Mouse (Mus musculus) erythroblast, embryonic 14.5 days (primary cell): ENCODE data around the gene Dtx2. TPM values are rescaled to one million over a fixed set of nuclear protein-coding genes. Genes with fewer than 3 reads are reported as not detected.
"Not testable (repeated sequence)": the region's sequence is repeated elsewhere in the genome, so short reads cannot be mapped to it uniquely, and the experiment has no call there.

Source experiments
- H3K27me3 ChIP-seq: 2 replicates; pipeline ENCODE4 v1.6.1; 2012; ENCODE audit warnings: inconsistent platforms; ENCODE audit not compliant: control insufficient read depth
- H3K36me3 ChIP-seq: 2 replicates; pipeline ENCODE4 v1.6.1; 2012; ENCODE audit warnings: mild to moderate bottlenecking, inconsistent platforms; ENCODE audit not compliant: control insufficient read depth
- H3K4me1 ChIP-seq: 2 replicates; pipeline ENCODE4 v1.6.1; 2012; ENCODE audit warnings: inconsistent platforms; ENCODE audit not compliant: control insufficient read depth
- H3K4me3 ChIP-seq: replicated peaks from 2 replicates; pipeline ENCODE3; 2012; ENCODE audit warnings: moderate library complexity, mild to moderate bottlenecking, inconsistent platforms
- H3K9me3 ChIP-seq: 2 replicates; pipeline ENCODE4 v1.6.1; 2012; ENCODE audit warnings: low read length, inconsistent platforms, mixed read lengths; ENCODE audit not compliant: control insufficient read depth
- GATA1 ChIP-seq: IDR thresholded peaks from 2 replicates; pipeline ENCODE4 v1.6.1; 2012; ENCODE audit warnings: low read length, inconsistent platforms, mixed read lengths
- TAL1 ChIP-seq: IDR thresholded peaks from 3 replicates; pipeline ENCODE4 v1.6.1; 2012; ENCODE audit warnings: low read length, inconsistent platforms, mixed read lengths
- polyA plus RNA-seq: library from polyadenylated mRNA; stranded (reverse); fragments of >175 nt; gene quantifications from 2 replicates; pipeline ENCODE4 v1.2.3, GENCODE M21; 2012

Gene Dtx2
- polyA plus RNA-seq, 1 experiment = 0.84 TPM

GRCm38 (mm10) chr5:136035285-136035684, 40.7 kb downstream of the Dtx2 start:
- peaks cover 2% of the 10 kb centered on the region; the same call in 1 of the 2 replicates for H3K4me1 ChIP-seq
- no peak overlapping the region for H3K4me3 ChIP-seq
- peaks cover 4% of the 10 kb centered on the region; the same call in 1 of the 2 replicates for H3K27me3 ChIP-seq
- TF ChIP-seq TAL1 = no peak
- no peak for TF ChIP-seq GATA1
- H3K9me3 ChIP-seq = no peaks in the 10 kb centered on the region
- H3K36me3 ChIP-seq = peaks cover 18% of the 10 kb centered on the region

DNA sequence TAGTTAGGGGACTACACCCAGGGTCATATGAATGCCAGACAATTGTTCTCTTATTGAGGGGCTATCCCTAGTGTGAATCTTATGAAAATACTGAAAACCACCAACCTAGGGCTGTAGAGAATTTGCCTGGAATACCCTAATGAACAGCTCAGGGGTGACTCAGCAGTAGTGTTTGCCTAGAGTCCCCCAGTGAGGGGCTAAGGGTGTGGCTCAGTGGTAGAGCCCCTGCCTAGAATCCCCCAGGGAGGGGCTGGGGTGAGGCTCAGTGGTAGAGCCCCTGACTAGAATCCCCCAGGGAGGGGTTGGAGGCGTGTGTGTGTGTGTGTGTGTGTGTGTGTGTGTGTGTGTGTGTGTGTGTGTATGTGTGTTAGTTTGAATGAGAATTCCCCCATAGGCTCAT, 42.1 kb downstream of the Dtx2 start:
- Histone ChIP-seq H3K4me1 (peaks cover 9% of the 10 kb centered on the region), H3K36me3 (peaks cover 8% of the 10 kb centered on the region; the same call in 1 of the 2 replicates), H3K4me3 (no peak overlapping the region), H3K9me3 (no peaks in the 10 kb centered on the region), H3K27me3 (peaks cover 4% of the 10 kb centered on the region; the same call in 1 of the 2 replicates)
- TF ChIP-seq TAL1 (no peak), GATA1 (no peak)

DNA sequence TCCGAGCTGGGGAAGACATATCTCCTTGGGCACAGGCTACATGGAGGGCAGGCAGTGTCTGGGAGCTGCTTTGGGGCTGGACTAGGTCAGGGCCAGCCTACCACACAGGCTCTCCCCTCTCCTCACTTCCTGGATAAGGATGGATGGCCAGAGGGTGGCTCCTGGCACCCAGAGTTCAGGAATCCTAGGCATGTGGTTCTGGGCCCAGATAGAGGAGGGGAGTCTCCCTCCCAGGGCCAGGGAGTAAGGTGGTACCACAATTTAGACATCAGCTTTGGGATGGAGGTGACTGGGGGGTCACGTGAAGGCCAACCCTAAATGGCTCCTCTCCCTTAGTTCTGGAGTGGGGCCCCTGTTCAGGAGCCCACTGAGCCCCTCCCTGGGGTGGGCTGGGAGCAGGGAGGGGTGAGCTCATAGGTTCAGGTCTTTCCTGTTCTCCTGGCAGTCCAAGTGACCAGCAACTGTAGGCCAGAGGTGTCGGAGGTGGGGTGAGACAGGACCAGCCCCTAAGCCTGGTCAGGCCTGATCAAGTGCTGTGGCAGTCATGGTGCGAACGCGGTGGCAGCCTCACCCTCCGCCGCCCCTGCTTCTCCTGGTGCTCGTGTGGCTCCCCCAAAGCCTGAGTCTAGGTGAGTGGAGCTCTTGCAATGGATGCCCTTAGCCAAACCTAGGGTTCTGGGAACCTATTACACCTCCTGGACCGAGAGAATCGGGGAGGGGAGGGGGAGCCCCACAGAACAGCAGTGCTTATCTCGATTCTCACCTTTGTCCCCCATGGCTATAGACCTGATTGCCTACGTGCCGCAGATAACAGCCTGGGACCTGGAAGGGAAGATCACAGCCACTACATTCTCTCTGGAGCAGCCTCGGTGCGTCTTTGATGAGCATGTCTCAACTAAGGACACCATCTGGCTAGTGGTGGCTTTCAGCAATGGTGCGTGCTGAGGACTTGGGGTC, 43.9 kb downstream of the Dtx2 start, which contains the start of gene Upk3b:
Gene Upk3b (plus strand): TSS at position 239 of the 957 bp plus-strand sequence.
- Histone ChIP-seq H3K36me3 (no peaks in the 10 kb centered on the region), H3K9me3 (no peaks in the 10 kb centered on the region), H3K4me3 (no peak within 1 kb of the TSS), H3K27me3 (peaks cover 4% of the 10 kb centered on the region; the same call in 1 of the 2 replicates), H3K4me1 (peaks cover 9% of the 10 kb centered on the region)
- TF ChIP-seq GATA1 = no peak
- TF ChIP-seq TAL1 = no peak

DNA sequence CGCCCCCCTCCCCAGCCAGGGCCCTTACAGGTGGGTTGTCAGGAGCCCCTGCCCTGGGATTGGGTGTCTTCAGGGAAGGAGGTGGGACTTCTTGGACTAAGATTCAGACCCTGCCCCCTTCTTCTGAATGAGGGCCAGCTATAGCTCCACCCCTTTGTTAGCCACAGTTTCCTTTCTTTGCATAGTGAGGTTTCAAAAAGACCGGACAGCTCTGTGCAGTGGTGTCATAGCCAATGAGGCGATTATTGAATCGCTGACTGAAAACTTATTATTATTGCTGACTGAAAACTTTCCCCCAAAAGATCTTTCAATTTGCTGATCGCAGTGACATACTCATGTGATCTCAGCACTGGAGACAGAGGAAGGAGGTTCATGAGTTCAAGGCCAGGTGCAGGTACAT, 45.6 kb downstream of the Dtx2 start:
- TF ChIP-seq TAL1 (no peak), GATA1 (no peak)
- Histone ChIP-seq H3K4me1 (peaks cover 9% of the 10 kb centered on the region), H3K9me3 (no peaks in the 10 kb centered on the region), H3K27me3 (peaks cover 4% of the 10 kb centered on the region; the same call in 1 of the 2 replicates), H3K4me3 (no peak overlapping the region), H3K36me3 (no peaks in the 10 kb centered on the region)

GRCm38 (mm10) chr5:136041260-136041659, 46.7 kb downstream of the Dtx2 start:
- no peak overlapping the region for H3K4me3 ChIP-seq
- TF ChIP-seq GATA1 = no peak
- TF ChIP-seq TAL1 = no peak
- H3K4me1 ChIP-seq = peaks cover 9% of the 10 kb centered on the region
- H3K36me3 ChIP-seq = no peaks in the 10 kb centered on the region
- H3K9me3 ChIP-seq = no peaks in the 10 kb centered on the region
- peaks cover 4% of the 10 kb centered on the region; the same call in 1 of the 2 replicates for H3K27me3 ChIP-seq

DNA sequence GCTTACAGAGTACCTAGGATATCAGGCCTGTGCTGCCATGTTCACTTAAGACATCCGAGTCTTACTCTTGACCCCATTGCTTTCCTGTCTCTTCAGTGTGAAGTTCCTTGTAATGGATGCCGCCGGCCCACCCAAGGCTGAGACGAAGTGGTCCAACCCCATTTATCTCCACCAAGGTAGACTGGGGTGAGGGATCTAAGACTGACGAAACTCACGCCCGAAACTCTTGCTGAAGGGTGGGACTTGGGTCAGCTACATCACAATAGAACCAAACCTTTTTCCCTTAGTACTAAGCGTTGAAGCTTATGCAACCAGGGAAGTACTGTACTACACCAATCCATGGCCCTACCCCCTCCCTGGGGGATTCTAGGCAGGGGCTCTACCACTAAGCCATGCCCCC, 47.1 kb downstream of the Dtx2 start:
- Histone ChIP-seq H3K36me3 (no peaks in the 10 kb centered on the region), H3K4me1 (peaks cover 9% of the 10 kb centered on the region), H3K9me3 (no peaks in the 10 kb centered on the region), H3K27me3 (peaks cover 4% of the 10 kb centered on the region; the same call in 1 of the 2 replicates), H3K4me3 (no peak overlapping the region)
- TF ChIP-seq TAL1 = no peak
- TF ChIP-seq GATA1 = no peak

GRCm38 (mm10) chr5:136044865-136045264, 50.3 kb downstream of the Dtx2 start:
- peaks cover 3% of the 10 kb centered on the region; the same call in 1 of the 2 replicates for H3K27me3 ChIP-seq
- no peak overlapping the region for H3K4me3 ChIP-seq
- H3K4me1 ChIP-seq = peaks cover 7% of the 10 kb centered on the region
- TF ChIP-seq TAL1 (no peak), GATA1 (no peak)
- H3K36me3 ChIP-seq = no peaks in the 10 kb centered on the region
- no peaks in the 10 kb centered on the region for H3K9me3 ChIP-seq

DNA sequence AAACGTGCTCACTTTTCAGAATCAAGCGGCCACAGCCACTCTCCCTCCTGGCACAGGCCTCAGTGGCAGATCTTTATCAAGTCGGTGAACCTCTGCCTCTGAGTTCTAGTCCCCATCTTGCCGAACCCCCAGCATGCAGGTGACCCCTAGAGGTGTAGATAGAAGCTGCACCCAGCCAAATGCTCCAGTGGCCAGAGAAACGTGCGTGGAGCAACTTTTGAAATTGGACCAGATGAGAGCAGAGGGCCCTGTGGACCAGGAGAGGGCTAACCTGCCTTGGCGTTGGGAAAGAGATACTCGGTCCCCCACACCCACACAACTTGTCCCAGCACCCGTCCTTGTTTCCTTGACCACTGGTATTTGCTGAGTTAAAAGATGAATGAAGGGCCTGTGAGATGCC, 50.8 kb downstream of the Dtx2 start:
- H3K4me1 ChIP-seq = peaks cover 7% of the 10 kb centered on the region
- TF ChIP-seq GATA1 (no peak), TAL1 (no peak)
- no peak overlapping the region for H3K4me3 ChIP-seq
- no peaks in the 10 kb centered on the region for H3K36me3 ChIP-seq
- H3K27me3 ChIP-seq = no peaks in the 10 kb centered on the region
- no peaks in the 10 kb centered on the region for H3K9me3 ChIP-seq

- TF ChIP-seq TAL1 = no peak
- TF ChIP-seq GATA1 = no peak
- no peaks in the 10 kb centered on the region for H3K9me3 ChIP-seq
- H3K4me1 ChIP-seq = peaks cover 5% of the 10 kb centered on the region
- H3K4me3 ChIP-seq = no peak overlapping the region
- H3K36me3 ChIP-seq = no peaks in the 10 kb centered on the region
- no peaks in the 10 kb centered on the region for H3K27me3 ChIP-seq
These were observed 51.4 kb downstream of the Dtx2 start for GRCm38 (mm10) chr5:136045987-136046386.

DNA sequence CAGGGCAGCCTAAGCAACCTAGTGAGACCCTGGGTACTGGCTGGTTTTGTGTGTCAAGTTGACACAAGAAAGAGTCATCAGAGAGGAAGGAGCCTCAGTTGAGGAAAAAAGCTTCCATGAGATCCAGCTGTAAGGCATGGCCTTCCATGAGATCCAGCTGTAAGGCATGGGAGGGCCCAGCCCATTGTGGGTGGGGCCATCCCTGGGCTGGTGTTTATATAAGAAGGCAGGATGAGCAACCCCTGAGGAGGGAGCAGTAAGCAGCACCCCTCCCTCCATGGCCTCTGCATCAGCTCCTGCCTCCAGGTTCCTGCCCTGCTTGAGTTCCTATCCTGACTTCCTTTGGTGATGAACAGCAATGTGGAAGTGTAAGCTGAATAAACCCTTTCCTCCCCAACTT, 53.9 kb downstream of the Dtx2 start:
- not testable (repeated sequence) for H3K27me3 ChIP-seq, H3K9me3 ChIP-seq, H3K4me3 ChIP-seq, H3K4me1 ChIP-seq, H3K36me3 ChIP-seq
